Mouse (Mus musculus) cortical plate, adult 2 months (tissue): ENCODE data around the gene Jag2.

Source experiments
- CTCF ChIP-seq: fragments of 200-500 bp; IDR thresholded peaks from 2 replicates; pipeline ENCODE4 v1.5.1; 2011; ENCODE audit warnings: mild to moderate bottlenecking, control low read depth, low read length; ENCODE audit not compliant: insufficient read depth; ENCODE audit errors: extremely low read depth
- POLR2A ChIP-seq: fragments of 200-500 bp; IDR thresholded peaks from 2 replicates; pipeline ENCODE4 v1.6.1; 2011; ENCODE audit warnings: mild to moderate bottlenecking, low read length, control low read depth; ENCODE audit not compliant: insufficient read depth; ENCODE audit errors: extremely low read depth

DNA sequence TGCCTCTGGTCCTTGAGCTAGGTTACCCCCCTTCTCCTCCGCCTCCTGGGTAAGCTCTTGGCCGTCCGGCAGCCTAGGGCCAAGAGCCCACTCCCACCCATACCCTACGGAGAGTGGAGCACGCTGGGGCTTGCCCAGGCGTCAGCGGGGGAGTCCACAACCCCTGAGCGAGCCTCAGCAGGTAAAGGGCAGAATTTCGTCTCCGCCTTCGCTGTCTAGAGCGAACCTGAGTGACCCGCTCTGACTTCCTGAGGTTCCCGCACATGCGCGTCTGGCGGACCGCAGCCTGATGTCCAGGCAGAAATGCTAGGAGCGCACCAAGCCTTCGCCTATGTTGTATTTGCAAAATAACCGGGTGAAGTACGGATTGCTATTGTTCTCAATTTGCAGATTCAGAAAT is 55.4 kb downstream of the Jag2 start:
- TF ChIP-seq CTCF = no peak
- no peak for TF ChIP-seq POLR2A
